Mouse (Mus musculus): ENCODE data around the gene Hydin. TPM values are rescaled to one million over a fixed set of nuclear protein-coding genes. Genes with fewer than 3 reads are reported as not detected.
"Not testable (repeated sequence)": the region's sequence is repeated elsewhere in the genome, so short reads cannot be mapped to it uniquely, and the experiment has no call there.

The Hydin gene
- polyA plus RNA-seq, 1 experiment from 2014 or later, result 0.05 TPM

- DNase-seq (ENCODE audit: low spot score) (peak; percentile 41), ATAC-seq (ENCODE audit: insufficient read depth, low FRiP score, low TSS enrichment) (0 out of 2 replicates have a peak, but pooled peaks have one; percentile 48)
- Histone ChIP-seq H3K9me3 (ENCODE audit: control insufficient read depth, low read length) (no peaks in the 10 kb centered on the region), H3K4me1 (ENCODE audit: control insufficient read depth, insufficient read depth, low read length) (no peaks in the 10 kb centered on the region), H3K4me2 (ENCODE audit: low read depth) (no peak overlapping the region), H3K36me3 (ENCODE audit: control insufficient read depth, insufficient read depth, low read length) (no peaks in the 10 kb centered on the region), H3K27me3 (ENCODE audit: control insufficient read depth, insufficient read depth, low read length) (no peaks in the 10 kb centered on the region), H3K9ac (ENCODE audit: low read length) (no peak overlapping the region), H3K27ac (ENCODE audit: low read depth, low read length) (no peak overlapping the region), H3K4me3 (ENCODE audit: low read depth, low read length) (no peak overlapping the region)
- WGBS, result 31% methylated on average over 10 of the region's 10 CpGs
Measured at GRCm38 (mm10) chr8:110500253-110500652, 233.5 kb downstream of the Hydin start.

- Histone ChIP-seq H3K27ac (ENCODE audit: low read depth, low read length) (no peak overlapping the region), H3K27me3 (ENCODE audit: control insufficient read depth, insufficient read depth, low read length) (no peaks in the 10 kb centered on the region), H3K4me2 (ENCODE audit: low read depth) (no peak overlapping the region), H3K36me3 (ENCODE audit: control insufficient read depth, insufficient read depth, low read length) (no peaks in the 10 kb centered on the region), H3K9ac (ENCODE audit: low read length) (no peak overlapping the region), H3K4me3 (ENCODE audit: low read depth, low read length) (no peak overlapping the region), H3K4me1 (ENCODE audit: control insufficient read depth, insufficient read depth, low read length) (no peaks in the 10 kb centered on the region), H3K9me3 (ENCODE audit: control insufficient read depth, low read length) (no peaks in the 10 kb centered on the region)
- WGBS, result 76% methylated on average over 6 of the region's 6 CpGs
- ATAC-seq (ENCODE audit: insufficient read depth, low FRiP score, low TSS enrichment) (no peak), DNase-seq (ENCODE audit: low spot score) (no peak)
Measured at GRCm38 (mm10) chr8:110500661-110501060, 233.9 kb downstream of the Hydin start.

GRCm38 (mm10) chr8:110501330-110501729 is 234.6 kb downstream of the Hydin start:
- no peak overlapping the region for H3K9ac ChIP-seq (ENCODE audit: low read length)
- H3K36me3 ChIP-seq (ENCODE audit: control insufficient read depth, insufficient read depth, low read length), result no peaks in the 10 kb centered on the region
- WGBS, result 91% methylated on average over 4 of the region's 4 CpGs
- H3K9me3 ChIP-seq (ENCODE audit: control insufficient read depth, low read length), result no peaks in the 10 kb centered on the region
- no peak overlapping the region for H3K4me2 ChIP-seq (ENCODE audit: low read depth)
- ATAC-seq (ENCODE audit: insufficient read depth, low FRiP score, low TSS enrichment), result no peak
- DNase-seq (ENCODE audit: low spot score), result no peak
- H3K4me3 ChIP-seq (ENCODE audit: low read depth, low read length), result no peak overlapping the region
- no peak overlapping the region for H3K27ac ChIP-seq (ENCODE audit: low read depth, low read length)
- no peaks in the 10 kb centered on the region for H3K4me1 ChIP-seq (ENCODE audit: control insufficient read depth, insufficient read depth, low read length)
- no peaks in the 10 kb centered on the region for H3K27me3 ChIP-seq (ENCODE audit: control insufficient read depth, insufficient read depth, low read length)

- no peaks in the 10 kb centered on the region for H3K9me3 ChIP-seq (ENCODE audit: control insufficient read depth, low read length)
- ATAC-seq (ENCODE audit: insufficient read depth, low FRiP score, low TSS enrichment), result no peak
- no peaks in the 10 kb centered on the region for H3K27me3 ChIP-seq (ENCODE audit: control insufficient read depth, insufficient read depth, low read length)
- H3K36me3 ChIP-seq (ENCODE audit: control insufficient read depth, insufficient read depth, low read length), result no peaks in the 10 kb centered on the region
- WGBS, result 16% methylated on average over 10 of the region's 10 CpGs
- no peak overlapping the region for H3K27ac ChIP-seq (ENCODE audit: low read depth, low read length)
- no peak overlapping the region for H3K4me3 ChIP-seq (ENCODE audit: low read depth, low read length)
- H3K4me1 ChIP-seq (ENCODE audit: control insufficient read depth, insufficient read depth, low read length), result no peaks in the 10 kb centered on the region
- no peak for DNase-seq (ENCODE audit: low spot score)
- H3K9ac ChIP-seq (ENCODE audit: low read length), result no peak overlapping the region
- no peak overlapping the region for H3K4me2 ChIP-seq (ENCODE audit: low read depth)
Measured at GRCm38 (mm10) chr8:110502880-110503279, 236.1 kb downstream of the Hydin start.

- Histone ChIP-seq H3K9ac (ENCODE audit: low read length) (no peak overlapping the region), H3K9me3 (ENCODE audit: control insufficient read depth, low read length) (no peaks in the 10 kb centered on the region), H3K27me3 (ENCODE audit: control insufficient read depth, insufficient read depth, low read length) (no peaks in the 10 kb centered on the region), H3K27ac (ENCODE audit: low read depth, low read length) (no peak overlapping the region), H3K4me3 (ENCODE audit: low read depth, low read length) (no peak overlapping the region), H3K4me2 (ENCODE audit: low read depth) (no peak overlapping the region), H3K4me1 (ENCODE audit: control insufficient read depth, insufficient read depth, low read length) (no peaks in the 10 kb centered on the region), H3K36me3 (ENCODE audit: control insufficient read depth, insufficient read depth, low read length) (no peaks in the 10 kb centered on the region)
- no peak for DNase-seq (ENCODE audit: low spot score)
- 75% methylated on average over 3 of the region's 3 CpGs for WGBS
- ATAC-seq (ENCODE audit: insufficient read depth, low FRiP score, low TSS enrichment), result no peak
Measured at GRCm38 (mm10) chr8:110508766-110509165, 242.0 kb downstream of the Hydin start.

- H3K4me2 ChIP-seq (ENCODE audit: low read depth), result no peak overlapping the region
- no peak overlapping the region for H3K4me3 ChIP-seq (ENCODE audit: low read depth, low read length)
- H3K36me3 ChIP-seq (ENCODE audit: control insufficient read depth, insufficient read depth, low read length), result no peaks in the 10 kb centered on the region
- WGBS, result 82% methylated on average over 7 of the region's 7 CpGs
- DNase-seq (ENCODE audit: low spot score), result no peak
- no peak overlapping the region for H3K27ac ChIP-seq (ENCODE audit: low read depth, low read length)
- H3K27me3 ChIP-seq (ENCODE audit: control insufficient read depth, insufficient read depth, low read length), result no peaks in the 10 kb centered on the region
- H3K9me3 ChIP-seq (ENCODE audit: control insufficient read depth, low read length), result no peaks in the 10 kb centered on the region
- H3K9ac ChIP-seq (ENCODE audit: low read length), result no peak overlapping the region
- ATAC-seq (ENCODE audit: insufficient read depth, low FRiP score, low TSS enrichment), result no peak
- no peaks in the 10 kb centered on the region for H3K4me1 ChIP-seq (ENCODE audit: control insufficient read depth, insufficient read depth, low read length)
Measured at GRCm38 (mm10) chr8:110519790-110520189, 253.0 kb downstream of the Hydin start.

- Histone ChIP-seq H3K27ac (ENCODE audit: low read depth, low read length) (no peak overlapping the region), H3K9me3 (ENCODE audit: control insufficient read depth, low read length) (no peaks in the 10 kb centered on the region), H3K27me3 (ENCODE audit: control insufficient read depth, insufficient read depth, low read length) (no peaks in the 10 kb centered on the region), H3K9ac (ENCODE audit: low read length) (no peak overlapping the region), H3K4me2 (ENCODE audit: low read depth) (no peak overlapping the region), H3K36me3 (ENCODE audit: control insufficient read depth, insufficient read depth, low read length) (no peaks in the 10 kb centered on the region), H3K4me3 (ENCODE audit: low read depth, low read length) (no peak overlapping the region), H3K4me1 (ENCODE audit: control insufficient read depth, insufficient read depth, low read length) (no peaks in the 10 kb centered on the region)
- WGBS, result 90% methylated on average over 12 of the region's 12 CpGs
- no peak for DNase-seq (ENCODE audit: low spot score)
- ATAC-seq (ENCODE audit: insufficient read depth, low FRiP score, low TSS enrichment), result no peak
Measured at GRCm38 (mm10) chr8:110521851-110522250, 255.1 kb downstream of the Hydin start.

GRCm38 (mm10) chr8:110522495-110522894 is 255.7 kb downstream of the Hydin start:
- not testable (repeated sequence) for H3K9ac ChIP-seq (ENCODE audit: low read length); H3K4me1 ChIP-seq (ENCODE audit: control insufficient read depth, insufficient read depth, low read length); H3K27ac ChIP-seq (ENCODE audit: low read depth, low read length); H3K36me3 ChIP-seq (ENCODE audit: control insufficient read depth, insufficient read depth, low read length); DNase-seq (ENCODE audit: low spot score); H3K4me3 ChIP-seq (ENCODE audit: low read depth, low read length); H3K27me3 ChIP-seq (ENCODE audit: control insufficient read depth, insufficient read depth, low read length); H3K4me2 ChIP-seq (ENCODE audit: low read depth); ATAC-seq (ENCODE audit: insufficient read depth, low FRiP score, low TSS enrichment); H3K9me3 ChIP-seq (ENCODE audit: control insufficient read depth, low read length)
- 92% methylated on average over 7 of the region's 7 CpGs for WGBS

GRCm38 (mm10) chr8:110522985-110523384 is 256.2 kb downstream of the Hydin start:
- no peak for DNase-seq (ENCODE audit: low spot score)
- 78% methylated on average over 15 of the region's 15 CpGs for WGBS
- H3K4me3 ChIP-seq (ENCODE audit: low read depth, low read length), result no peak overlapping the region
- H3K27me3 ChIP-seq (ENCODE audit: control insufficient read depth, insufficient read depth, low read length), result no peaks in the 10 kb centered on the region
- H3K36me3 ChIP-seq (ENCODE audit: control insufficient read depth, insufficient read depth, low read length), result no peaks in the 10 kb centered on the region
- no peak overlapping the region for H3K27ac ChIP-seq (ENCODE audit: low read depth, low read length)
- H3K4me2 ChIP-seq (ENCODE audit: low read depth), result no peak overlapping the region
- H3K4me1 ChIP-seq (ENCODE audit: control insufficient read depth, insufficient read depth, low read length), result no peaks in the 10 kb centered on the region
- ATAC-seq (ENCODE audit: insufficient read depth, low FRiP score, low TSS enrichment), result no peak
- no peaks in the 10 kb centered on the region for H3K9me3 ChIP-seq (ENCODE audit: control insufficient read depth, low read length)
- no peak overlapping the region for H3K9ac ChIP-seq (ENCODE audit: low read length)

Data from neural tube, embryonic 11.5 days (tissue).